Mouse (Mus musculus) 3134 (cell line): ENCODE results near the gene Cntrl.

Experiments used
- DNase-seq: peaks from one replicate; pipeline ENCODE4 v3.0.0-alpha.2; 2011; ENCODE audit warnings: low spot score; ENCODE audit not compliant: insufficient read length; ENCODE audit errors: extremely low read depth

Cntrl gene

DNA sequence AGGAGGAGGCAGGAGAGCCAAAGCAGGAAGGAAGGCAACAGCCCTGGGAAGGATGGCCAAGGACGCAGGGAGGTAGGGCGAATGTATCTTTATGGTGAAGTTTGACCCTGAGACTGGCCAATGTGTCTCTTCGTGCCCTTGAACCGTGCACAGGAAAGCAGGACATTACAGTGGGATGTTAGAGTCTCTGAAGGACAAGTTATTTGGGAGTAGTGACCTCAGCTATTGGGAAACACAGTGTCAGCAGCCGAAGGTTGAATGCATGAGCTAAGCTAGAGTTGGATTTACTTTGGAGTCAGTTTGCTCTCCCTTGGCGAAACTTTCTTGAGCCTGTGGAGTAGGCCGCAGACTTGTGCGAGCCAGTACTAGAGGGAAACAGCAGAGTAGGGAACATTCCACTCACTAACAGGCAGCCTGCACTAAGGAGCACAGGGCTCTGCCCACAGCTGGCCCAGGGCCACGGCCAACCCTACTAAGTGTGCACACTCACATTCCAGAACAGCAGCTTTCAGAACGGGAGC, 62.1 kb downstream of the Cntrl start:
- DNase-seq, result no peak

DNA sequence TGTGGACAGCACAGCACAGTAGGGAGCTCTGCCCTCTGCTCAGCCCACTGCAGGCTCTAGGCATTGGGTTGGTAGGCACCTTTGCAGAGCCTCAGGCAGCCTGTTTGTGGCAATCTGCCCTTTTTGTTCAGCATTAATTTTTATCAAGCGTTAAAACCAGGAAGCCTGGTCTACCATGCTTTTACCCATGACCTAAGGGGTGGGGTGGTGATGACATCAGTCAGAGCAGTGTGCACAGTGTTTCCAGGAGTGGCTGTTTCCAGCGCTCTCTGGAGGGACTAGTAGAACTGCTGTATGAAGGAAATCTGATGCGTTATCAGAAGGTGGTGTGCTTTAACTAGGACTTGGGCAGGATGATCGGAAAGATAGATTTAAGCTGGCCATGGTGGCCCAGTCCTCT, 63.0 kb downstream of the Cntrl start:
- no peak for DNase-seq

DNA sequence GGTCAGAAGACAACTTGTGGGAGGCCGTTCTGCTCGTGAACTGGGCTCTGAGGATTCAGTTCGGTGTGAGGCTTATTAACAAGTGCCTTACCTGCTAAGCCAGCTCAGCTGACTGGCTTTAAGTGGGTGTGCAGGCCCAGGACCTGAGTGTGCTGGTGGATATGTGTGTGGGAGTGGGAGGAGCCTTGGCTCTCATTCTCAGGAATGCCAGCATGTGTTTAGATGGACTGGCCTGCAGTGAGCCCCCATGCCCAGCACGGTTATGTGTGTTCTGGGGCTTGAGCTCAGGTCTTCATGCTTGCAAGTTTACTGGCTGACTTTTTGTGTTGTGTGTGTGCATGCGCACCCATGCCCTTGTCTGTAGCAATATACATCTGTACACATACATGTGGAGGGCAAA, 64.4 kb downstream of the Cntrl start:
- DNase-seq, result no peak

DNA sequence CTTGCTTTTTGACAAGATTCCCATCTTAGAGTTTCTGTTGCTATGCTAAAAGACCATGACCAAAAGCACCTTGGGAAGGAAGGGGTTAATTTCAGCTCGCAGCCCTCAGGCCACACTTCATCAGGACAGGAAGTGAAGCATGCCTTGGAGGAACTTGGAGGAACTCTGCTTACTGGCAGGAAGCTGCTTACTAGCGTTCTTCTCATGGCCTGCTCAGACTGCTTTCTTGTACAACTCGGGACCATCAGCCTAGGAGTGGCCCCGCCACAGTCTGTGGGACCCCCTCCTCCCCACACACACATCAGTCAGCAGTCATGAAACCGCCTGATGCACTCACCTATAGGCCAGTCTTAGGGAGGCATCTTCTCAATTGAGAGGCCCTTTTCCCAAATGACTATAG, 64.8 kb downstream of the Cntrl start:
- no peak for DNase-seq

DNA sequence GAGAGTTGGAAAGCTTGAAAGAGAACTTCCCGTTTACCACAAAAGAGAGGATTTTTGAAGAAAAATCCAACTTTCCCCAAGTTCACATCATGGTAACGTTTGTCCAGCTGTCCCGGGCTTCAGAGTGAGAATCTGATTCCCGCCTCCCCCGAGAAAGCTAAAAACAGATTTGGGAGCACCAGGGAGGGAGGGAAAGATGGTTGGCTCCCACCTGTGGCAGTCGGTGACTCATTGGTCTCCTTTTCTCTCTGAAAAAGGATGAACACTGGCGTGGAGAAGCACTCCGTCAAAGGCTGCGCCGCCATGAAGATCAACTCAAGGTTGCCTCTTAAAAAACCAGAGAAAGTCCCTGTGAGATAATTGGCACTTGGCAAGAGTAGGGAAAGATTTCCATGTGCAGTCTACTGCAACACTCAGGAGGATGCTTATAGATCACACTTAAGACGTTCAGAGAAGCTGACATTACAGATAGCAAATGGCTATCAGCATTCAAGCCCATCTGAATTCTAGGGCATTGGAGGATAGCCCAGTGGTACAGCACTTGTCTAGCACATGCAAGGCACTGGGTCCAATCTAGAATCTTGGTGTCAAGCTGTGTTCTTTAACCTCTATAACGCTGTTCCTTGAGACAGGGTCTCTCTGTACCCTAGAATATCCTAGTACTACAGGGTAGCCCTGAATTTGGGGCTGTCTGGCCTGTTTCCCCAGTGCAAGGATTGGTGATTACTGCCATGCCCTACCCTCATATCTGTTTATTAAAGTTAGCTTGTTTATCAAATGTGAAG, 66.2 kb downstream of the Cntrl start:
- DNase-seq, result no peak

DNA sequence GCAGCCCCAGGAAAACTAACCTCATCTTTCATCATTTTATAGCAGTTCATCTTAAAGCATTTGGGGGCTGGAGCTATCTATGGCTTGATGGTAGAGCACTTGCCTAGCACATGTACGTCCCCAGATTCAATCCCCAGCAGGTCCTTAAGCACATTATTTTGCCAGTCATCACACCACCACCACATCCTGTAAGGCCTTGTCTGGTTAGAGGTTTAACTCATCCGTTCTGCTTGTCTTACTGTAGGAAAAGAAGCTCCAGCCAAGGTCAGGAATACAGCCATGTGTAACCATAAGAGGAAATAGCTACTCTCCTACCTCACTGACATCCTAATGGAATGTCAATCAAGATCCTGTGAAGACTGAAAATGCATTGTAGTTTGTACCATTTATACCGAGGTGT, 68.9 kb downstream of the Cntrl start:
- DNase-seq, result no peak

DNA sequence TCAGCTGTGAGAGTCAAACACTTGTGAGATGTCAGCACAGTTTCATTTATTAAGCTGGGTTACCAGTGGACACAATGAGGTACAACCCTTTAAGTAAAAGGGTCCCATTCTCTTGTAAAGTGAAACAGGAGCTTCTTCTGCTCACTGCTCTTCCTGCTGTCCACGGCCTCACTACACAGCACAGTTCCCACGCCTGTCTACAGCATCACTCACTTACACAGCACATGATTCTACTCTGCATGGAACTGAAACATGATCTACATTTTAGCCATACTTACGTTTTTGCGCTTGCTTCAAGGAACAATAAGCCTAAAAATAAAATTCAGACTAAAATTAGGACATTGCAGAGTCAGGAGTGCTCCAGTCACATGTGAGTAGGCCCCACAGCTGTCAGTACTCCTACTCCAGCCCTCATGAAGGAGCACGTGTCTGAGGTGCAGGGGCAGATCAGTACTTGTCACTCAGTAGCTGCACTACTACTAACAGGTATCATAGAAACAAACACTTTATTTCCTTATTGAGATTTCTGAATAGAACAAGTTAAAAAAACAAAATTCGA, 73.9 kb downstream of the Cntrl start:
- no peak for DNase-seq

DNA sequence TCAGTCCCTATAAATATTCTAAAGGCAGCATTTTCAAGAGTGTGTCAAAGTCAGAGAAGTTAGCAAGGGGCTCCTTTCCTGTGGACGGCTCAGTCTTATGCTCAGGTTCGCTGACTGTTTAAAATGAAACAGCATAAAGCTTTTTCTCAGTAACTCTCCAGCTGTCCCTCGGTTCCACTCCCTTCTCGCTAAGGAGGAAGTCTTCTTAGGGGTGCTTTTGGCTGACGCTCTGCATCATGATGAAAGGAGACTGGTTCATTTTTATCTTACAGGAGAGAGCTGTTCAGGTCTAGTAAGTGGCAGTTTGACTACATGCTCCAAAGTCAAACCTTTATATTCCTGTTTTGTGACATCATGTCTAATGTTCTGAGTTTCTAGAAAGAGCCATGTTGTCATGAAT, 79.6 kb downstream of the Cntrl start:
- no peak for DNase-seq

DNA sequence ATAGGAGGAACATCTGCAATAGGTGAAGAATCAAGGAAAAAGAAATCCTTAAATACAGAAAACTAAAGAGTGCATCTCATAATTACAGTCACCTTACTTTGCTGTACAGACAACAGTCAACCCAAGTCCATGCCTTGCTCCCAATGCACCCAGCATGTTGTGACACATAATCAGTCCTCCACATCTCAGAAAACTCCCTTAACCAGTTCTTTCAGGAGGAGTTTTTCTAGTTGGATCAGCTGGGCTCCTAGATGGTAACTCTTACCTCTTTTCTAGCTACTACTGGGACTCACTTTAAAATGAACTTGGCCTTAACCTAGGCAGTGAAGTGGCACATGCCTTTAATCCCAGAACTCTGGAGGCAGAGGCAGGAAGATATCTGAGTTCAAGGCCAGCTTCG, 84.7 kb downstream of the Cntrl start:
- no peak for DNase-seq

DNA sequence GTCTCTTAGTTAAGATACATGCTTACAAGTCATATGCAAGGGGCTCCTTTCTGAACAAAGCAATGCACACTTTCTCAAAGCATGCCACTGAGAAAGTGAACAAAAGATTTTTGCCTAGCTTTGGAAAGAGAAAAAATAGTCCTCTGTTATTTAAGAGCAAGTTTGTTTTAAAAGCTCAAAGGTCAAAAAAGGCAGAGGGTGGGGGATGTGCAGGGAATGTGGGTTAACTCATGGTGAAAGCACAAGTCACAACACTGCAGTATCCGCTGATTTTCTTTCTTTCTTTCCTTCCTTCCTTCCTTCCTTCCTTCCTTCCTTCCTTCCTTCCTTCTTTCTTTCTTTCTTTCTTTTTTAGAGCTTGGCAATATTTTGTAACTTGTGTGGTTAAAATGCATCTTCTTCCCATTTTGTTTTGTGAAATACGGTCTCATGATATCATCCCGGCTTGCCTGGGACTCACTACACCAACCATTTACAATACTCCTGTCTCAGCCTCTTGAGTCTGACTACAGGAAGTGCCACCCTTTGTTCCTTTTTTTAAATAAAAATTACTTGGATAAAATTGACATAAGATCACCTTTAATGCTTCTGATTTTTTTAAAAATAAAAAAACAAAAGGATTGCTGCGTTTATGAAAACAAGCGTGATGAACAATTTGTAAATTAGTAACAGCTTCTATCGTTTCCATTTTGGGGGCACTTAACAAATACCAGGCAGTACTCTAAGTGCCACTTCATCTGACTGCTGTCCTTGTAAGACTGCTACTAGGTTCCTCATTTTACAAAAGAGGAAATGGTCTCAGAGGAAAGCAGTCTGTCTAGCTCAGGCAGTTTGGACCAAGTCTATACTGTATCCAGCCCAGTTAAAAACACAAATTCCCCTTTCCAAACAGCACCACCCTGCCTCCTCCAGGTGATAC, 86.6 kb downstream of the Cntrl start:
- no peak for DNase-seq

DNA sequence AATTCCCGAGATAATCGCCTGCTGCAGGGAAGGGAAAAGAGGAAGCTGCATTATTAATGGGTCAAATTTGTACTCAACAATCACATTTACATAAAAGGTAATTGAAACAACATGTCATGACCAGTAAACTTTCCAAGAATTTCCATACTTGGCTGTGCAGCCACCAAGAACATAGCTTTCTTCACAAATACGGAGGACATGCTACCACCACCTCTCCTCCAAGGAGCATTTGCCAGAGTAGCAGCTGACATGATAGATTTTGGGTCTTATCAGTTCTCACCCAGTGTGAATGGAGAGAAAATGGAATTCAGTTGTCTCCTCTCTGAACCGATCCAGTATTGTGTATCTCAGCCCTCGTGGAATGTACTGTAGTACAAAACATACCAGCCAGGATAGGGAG, 90.2 kb downstream of the Cntrl start:
- DNase-seq, result no peak

DNA sequence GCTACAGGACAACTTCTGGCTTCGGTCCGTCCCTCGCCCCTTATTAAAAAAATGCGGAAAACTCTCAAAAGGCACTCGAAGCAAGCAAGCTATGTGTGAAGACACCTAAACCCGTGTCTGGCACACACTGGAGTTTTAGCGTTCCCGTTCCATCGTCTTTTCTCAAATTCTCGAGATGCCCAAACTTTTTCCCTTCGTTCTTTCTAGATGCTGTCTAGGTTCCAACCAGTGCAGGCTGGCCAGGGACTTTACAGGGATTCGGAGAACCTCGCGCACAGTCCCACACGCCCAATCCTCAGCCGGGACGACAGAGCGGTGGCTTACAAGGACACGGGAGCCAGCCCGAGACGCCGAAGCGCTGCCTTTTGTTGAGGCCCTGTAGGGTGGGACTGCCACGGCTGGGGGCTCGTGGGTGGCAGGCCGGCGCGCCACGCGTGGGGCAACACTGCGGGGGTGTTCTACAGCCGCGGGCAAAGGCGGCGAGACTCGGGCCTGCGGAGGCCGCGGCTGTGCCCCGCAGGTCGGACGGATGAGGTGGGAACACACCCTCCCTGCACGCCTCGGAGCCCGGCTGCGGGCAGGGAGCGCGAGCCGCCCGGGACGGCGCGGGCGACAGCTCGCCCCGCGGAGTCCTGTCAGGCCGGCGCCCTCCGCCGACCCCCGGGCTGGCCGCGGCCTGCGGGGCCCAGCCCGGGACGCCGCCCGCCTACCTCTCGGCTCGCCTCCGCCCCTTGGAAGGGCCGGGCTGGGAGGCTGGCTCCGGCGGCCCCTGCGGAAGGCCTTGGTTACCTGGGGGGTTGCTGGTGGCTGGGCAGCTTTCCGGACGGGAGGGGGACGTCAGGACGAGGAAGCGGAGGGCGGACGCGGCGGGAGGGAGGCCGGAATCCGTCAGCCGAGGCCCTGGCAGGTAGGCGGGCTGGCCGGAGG, 90.9 kb downstream of the Cntrl start:
- DNase-seq, result peak; percentile 52

DNA sequence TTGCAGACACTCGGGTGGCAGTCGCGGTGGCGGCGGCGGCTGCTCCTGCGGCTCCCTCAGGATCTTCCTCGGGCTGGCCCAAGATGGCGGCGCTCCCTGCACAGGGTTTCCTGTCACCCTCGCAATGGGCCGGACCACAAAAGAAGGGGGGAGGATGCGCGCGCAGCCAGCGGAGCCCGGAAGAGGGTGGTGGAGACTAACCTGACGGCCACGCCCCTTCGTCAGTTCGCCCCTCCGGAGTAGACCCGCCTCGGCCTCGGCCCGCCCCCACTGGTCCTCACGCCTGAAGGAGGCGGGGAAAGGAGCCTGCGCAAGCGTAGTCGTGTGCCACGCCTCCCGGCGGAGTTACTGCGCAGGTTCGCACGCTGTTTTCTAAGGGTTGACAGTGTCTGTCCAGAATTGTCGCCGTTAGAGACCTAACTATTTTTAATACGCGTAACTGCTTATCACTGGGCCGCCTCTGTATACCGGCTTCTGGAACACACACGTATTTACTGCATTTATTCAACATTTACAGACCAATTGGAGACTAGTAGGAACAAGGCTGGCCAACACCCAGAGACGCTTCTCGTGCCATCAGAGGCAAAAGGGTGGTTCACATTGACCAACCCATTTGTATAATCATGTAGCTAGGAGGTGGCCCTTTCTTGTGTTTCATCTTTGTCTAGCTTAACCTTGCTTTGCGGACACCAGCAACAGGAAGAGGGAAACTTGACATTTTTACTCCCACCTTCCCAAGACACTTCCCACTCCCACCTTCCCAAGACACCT, 91.8 kb downstream of the Cntrl start, which contains the start of gene Rab14:
TSS of gene Rab14 (minus strand) at position 223 of the 771 bp plus-strand sequence.
- DNase-seq, result peak; percentile 99

DNA sequence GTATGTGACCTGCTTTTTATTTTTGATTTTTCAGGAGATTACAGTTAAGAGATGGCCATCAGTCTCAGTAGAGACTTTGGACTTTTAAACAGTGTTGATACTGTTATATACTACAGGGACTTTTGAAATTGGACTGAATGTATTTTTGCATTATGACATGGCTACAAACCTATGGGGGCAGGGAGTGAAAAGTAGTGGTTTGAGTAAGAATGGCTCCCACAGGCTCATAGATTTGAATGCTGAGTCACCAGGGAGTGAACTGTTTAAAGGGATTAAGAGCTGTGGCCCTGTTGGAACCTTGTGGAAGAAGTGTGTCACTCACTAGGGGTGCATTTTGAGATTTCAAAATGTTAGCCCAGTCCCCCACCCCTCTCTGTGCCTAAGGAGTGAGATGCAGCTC, 94.4 kb downstream of the Cntrl start:
- peak; percentile 34 for DNase-seq

DNA sequence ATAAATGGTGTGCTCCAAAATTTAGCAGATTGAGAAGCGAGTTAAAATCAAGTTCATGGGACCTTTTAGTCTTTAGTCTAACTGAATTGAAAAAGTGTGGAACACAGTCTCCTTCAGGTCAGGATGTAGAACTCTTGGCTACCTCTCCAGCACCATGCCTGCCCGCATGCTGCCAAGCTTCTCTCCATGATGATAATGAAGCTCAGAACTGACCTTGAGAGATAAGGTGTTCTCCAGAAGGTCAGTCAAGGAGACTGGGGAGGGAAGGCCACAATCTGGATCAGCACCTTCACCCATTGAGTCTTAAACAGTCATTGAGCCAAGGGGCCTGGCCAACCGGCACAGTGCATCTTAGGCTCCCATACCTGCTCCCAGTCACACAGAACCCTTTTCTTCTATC, 97.5 kb downstream of the Cntrl start:
- DNase-seq, result no peak

DNA sequence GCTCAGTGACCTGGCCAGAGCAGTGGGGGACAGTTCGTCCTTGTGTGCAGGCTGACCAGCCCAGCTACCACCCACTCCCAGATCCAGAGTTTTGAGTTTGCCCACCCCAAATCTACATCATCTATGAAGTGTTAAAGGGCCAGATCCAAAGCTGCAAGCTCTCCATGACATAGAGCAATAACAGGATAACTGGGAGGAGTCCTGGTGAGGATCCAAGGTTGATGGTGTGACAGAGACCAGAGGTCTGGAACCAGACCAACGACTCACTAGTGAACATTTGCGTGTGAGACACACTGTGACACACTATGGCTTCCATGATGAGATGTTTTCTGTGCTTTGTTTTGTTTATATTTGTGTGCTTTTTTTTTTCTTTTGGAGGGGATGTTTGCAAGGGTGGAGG, 98.8 kb downstream of the Cntrl start:
- no peak for DNase-seq

DNA sequence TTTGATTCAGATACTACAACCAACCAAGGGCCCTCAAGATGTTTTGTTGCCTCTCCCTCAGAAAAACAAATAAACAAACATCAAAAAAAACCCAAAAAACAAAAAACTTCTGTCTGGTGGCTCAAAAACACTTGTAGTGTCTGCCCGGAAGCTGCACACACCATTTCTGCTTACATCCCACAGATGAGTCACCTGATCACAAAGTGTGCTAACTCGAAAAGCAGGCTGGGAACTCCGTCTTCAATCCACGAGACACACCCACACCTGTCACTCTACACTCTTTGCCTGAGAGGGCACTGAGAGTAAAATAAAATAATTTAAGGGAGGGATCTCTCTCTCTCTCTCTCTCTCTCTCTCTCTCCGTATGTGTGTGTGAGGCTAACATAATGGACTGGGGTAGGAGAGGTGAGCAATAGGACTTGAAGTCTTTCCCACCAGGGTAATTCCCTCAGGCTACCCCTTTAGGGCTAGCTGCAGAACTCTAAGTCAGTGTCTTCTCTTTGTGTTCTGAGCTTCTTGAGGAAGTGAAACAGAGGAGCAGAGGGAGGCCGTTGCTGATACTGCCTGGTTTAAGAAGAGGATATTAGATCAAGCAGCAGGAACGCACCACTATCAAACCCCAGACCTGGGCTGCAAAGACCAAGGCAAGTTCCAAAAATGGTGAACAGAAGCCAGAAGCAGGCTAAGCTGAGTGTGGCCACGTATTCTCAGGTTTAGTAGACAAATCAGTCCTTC, 99.8 kb downstream of the Cntrl start:
- DNase-seq, result no peak

DNA sequence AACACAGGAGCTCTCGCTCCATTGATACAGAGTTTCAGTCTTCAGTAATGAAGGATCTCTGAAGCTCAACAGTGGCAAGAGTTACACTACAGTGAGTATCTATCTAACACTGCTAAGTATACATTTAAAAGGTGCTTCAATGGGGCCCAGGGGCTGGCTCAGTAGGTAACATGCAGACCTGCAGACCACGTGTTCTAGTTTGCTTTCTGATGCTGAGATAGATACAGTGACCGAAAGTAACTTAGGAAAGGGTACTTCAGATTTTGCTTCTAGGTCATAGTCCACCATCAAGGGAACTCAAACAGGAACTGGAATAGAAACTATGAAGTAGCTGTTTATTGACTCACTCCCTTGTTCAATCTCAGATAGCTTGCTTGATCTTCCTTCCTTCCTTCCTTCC, 102.4 kb downstream of the Cntrl start:
- DNase-seq, result no peak
